Mouse (Mus musculus): ENCODE results near the gene Pcbd2. TPM values are rescaled to one million over a fixed set of nuclear protein-coding genes. Genes with fewer than 3 reads are reported as not detected.

Gene Pcbd2
- polyA plus RNA-seq, 1 experiment from 2014 or later = 18.4 TPM

GRCm38 (mm10) chr13:55714501-55715166, 12.5 kb upstream of the Pcbd2 start, which contains the start of gene Txndc15:
Gene Txndc15 (plus strand): TSS chr13:55714650.
- Histone ChIP-seq H3K4me1 (peaks cover 24% of the 10 kb centered on the region), H3K9ac (replicated peaks) (peak within 1 kb of the TSS; percentile 91), H3K4me3 (peak within 1 kb of the TSS; percentile 78), H3K27me3 (no peaks in the 10 kb centered on the region), H3K36me3 (peaks cover 19% of the 10 kb centered on the region), H3K4me2 (replicated peaks) (peak within 1 kb of the TSS; percentile 60), H3K9me3 (no peaks in the 10 kb centered on the region), H3K27ac (replicated peaks) (peak within 1 kb of the TSS; percentile 93)
- peak; percentile 91 for ATAC-seq (replicated peaks)
- WGBS = under 1% methylated on average over 63 of the region's 63 CpGs

- Histone ChIP-seq H3K9me3 (no peaks in the 10 kb centered on the region), H3K4me2 (replicated peaks) (peak overlapping the region; percentile 60), H3K4me3 (peak overlapping the region; percentile 78), H3K9ac (replicated peaks) (peak overlapping the region; percentile 91), H3K27me3 (no peaks in the 10 kb centered on the region), H3K36me3 (peaks cover 24% of the 10 kb centered on the region), H3K4me1 (peaks cover 24% of the 10 kb centered on the region), H3K27ac (replicated peaks) (peak overlapping the region; percentile 93)
- peak; percentile 11; the same call in 1 of the 2 replicates for ATAC-seq (replicated peaks)
- 5% methylated on average over 5 of the region's 5 CpGs for WGBS
Observed at GRCm38 (mm10) chr13:55715167-55715512, 12.0 kb upstream of the Pcbd2 start.

GRCm38 (mm10) chr13:55715908-55716510, 11.2 kb upstream of the Pcbd2 start:
- ATAC-seq (replicated peaks) = no peak
- Histone ChIP-seq H3K27ac (replicated peaks) (no peak overlapping the region), H3K9me3 (no peaks in the 10 kb centered on the region), H3K9ac (replicated peaks) (0 out of 2 replicates have a peak overlapping the region, but pooled peaks have one; percentile 30), H3K4me3 (peak overlapping the region; percentile 78), H3K27me3 (no peaks in the 10 kb centered on the region), H3K36me3 (peaks cover 27% of the 10 kb centered on the region), H3K4me2 (replicated peaks) (peak overlapping the region; percentile 60), H3K4me1 (peaks cover 24% of the 10 kb centered on the region)
- WGBS = 84% methylated on average over 7 of the region's 7 CpGs

DNA sequence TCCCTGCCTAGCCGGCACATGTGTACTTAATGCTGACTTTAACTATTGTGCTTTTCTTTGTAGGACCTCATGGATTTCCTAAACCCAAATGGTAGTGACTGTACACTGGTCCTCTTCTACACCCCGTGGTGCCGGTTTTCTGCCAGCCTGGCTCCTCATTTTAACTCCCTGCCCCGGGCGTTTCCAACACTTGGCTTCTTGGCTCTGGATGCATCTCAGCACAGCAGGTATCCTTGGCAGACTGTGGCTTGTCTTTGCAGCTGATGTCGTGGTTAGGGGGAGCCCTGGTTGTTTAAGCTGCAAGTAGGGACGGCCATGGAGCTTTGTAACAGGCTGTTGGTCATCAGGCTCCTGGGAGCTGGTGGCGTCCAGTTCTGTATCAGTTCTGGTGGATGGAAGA, 5.7 kb upstream of the Pcbd2 start:
- ATAC-seq (replicated peaks) = no peak
- H3K27me3 ChIP-seq = no peaks in the 10 kb centered on the region
- H3K27ac ChIP-seq (replicated peaks) = no peak overlapping the region
- H3K4me2 ChIP-seq (replicated peaks) = no peak overlapping the region
- H3K9ac ChIP-seq (replicated peaks) = no peak overlapping the region
- no peak overlapping the region for H3K4me3 ChIP-seq
- WGBS = 69% methylated on average over 8 of the region's 8 CpGs
- peaks cover 44% of the 10 kb centered on the region for H3K36me3 ChIP-seq
- no peaks in the 10 kb centered on the region for H3K9me3 ChIP-seq
- peaks cover 7% of the 10 kb centered on the region; the same call in 1 of the 2 replicates for H3K4me1 ChIP-seq

DNA sequence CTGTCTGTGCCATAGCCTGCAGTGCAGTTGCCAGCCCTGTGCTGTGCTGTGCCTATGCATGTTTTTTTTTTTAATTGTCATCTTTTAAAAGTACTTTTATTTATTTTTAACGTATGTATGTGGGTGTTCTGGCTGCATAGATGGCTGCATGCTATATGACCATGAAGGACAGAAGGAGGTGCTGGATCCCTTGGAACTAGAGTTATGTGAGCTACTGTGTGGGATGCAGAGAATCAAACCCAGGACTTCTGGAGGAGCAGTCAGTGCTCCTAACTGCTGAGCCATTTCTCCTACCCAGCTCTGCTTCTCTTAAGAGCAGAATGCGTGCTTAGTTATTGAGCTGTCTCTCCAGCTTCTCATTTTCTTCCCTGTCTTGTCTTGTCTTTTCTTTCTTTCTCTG, 5.2 kb upstream of the Pcbd2 start:
- no peak overlapping the region for H3K4me2 ChIP-seq (replicated peaks)
- no peaks in the 10 kb centered on the region for H3K27me3 ChIP-seq
- no peak overlapping the region for H3K27ac ChIP-seq (replicated peaks)
- peaks cover 4% of the 10 kb centered on the region; the same call in 1 of the 2 replicates for H3K4me1 ChIP-seq
- peaks cover 44% of the 10 kb centered on the region for H3K36me3 ChIP-seq
- H3K4me3 ChIP-seq = no peak overlapping the region
- H3K9me3 ChIP-seq = no peaks in the 10 kb centered on the region
- ATAC-seq (replicated peaks) = no peak
- 96% methylated on average over 2 of the region's 2 CpGs for WGBS
- H3K9ac ChIP-seq (replicated peaks) = no peak overlapping the region

GRCm38 (mm10) chr13:55726598-55727119, 509 bp upstream of the Pcbd2 start:
- Histone ChIP-seq H3K4me3 (peak overlapping the region; percentile 50), H3K9ac (replicated peaks) (peak overlapping the region; percentile 68), H3K36me3 (peaks cover 16% of the 10 kb centered on the region), H3K27me3 (no peaks in the 10 kb centered on the region), H3K27ac (replicated peaks) (peak overlapping the region; percentile 93), H3K4me2 (replicated peaks) (peak overlapping the region; percentile 64), H3K4me1 (peaks cover 3% of the 10 kb centered on the region; the same call in 1 of the 2 replicates), H3K9me3 (no peaks in the 10 kb centered on the region)
- no peak for ATAC-seq (replicated peaks)
- 5% methylated on average over 4 of the region's 4 CpGs for WGBS

DNA sequence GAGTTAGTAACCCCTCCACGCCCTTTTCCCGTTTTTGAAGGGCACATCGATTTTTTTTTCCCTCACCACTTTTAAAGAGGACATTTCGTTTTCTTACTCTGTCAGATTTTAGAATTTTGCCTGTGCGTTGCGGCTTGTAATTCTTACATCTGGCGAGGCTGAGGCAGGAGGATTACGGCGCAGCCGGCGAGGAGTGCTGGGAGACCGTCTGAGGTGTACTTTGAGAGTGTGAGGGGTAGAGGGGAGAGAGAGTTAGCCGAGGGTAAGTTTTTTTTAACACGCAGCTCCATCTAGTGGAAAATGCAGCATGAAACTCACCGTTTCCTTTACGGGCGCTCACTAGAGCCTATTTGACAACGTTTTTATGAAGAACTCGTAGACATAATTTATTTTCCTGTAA, 671 bp downstream of the Pcbd2 start:
- Histone ChIP-seq H3K27me3 (no peaks in the 10 kb centered on the region), H3K36me3 (peaks cover 13% of the 10 kb centered on the region), H3K9ac (replicated peaks) (peak overlapping the region; percentile 68), H3K9me3 (no peaks in the 10 kb centered on the region), H3K27ac (replicated peaks) (peak overlapping the region; percentile 93), H3K4me3 (peak overlapping the region; percentile 50), H3K4me1 (peaks cover 3% of the 10 kb centered on the region; the same call in 1 of the 2 replicates), H3K4me2 (replicated peaks) (peak overlapping the region; percentile 64)
- WGBS = 3% methylated on average over 19 of the region's 19 CpGs
- peak; percentile 74 for ATAC-seq (replicated peaks)

GRCm38 (mm10) chr13:55730716-55731115, 3.5 kb downstream of the Pcbd2 start:
- WGBS = 86% methylated on average over 7 of the region's 7 CpGs
- H3K27ac ChIP-seq (replicated peaks) = no peak overlapping the region
- ATAC-seq (replicated peaks) = no peak
- H3K36me3 ChIP-seq = peaks cover 1% of the 10 kb centered on the region; the same call in 1 of the 2 replicates
- H3K27me3 ChIP-seq = no peaks in the 10 kb centered on the region
- H3K4me2 ChIP-seq (replicated peaks) = no peak overlapping the region
- H3K9ac ChIP-seq (replicated peaks) = no peak overlapping the region
- no peaks in the 10 kb centered on the region for H3K9me3 ChIP-seq
- H3K4me3 ChIP-seq = no peak overlapping the region
- H3K4me1 ChIP-seq = peaks cover 3% of the 10 kb centered on the region; the same call in 1 of the 2 replicates

DNA sequence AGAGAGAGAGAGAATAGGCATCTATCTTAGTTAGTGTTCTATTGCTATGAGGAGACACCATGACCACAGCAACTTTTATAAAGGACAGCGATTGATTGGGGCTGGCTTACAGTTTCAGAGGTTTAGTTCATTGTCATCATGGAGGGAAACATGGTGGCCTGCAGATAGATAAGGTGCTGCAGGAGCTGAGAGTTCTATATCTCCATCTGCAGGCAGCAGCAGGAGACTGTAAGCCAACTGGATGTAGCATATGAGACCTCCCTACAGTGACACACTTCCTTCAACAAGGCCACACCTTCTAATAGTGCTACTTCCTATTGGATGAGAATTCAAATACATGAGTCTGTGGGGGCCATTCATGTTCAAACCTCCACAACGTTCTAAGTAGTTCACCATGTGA, 5.0 kb downstream of the Pcbd2 start:
- no peak for ATAC-seq (replicated peaks)
- H3K4me1 ChIP-seq = peaks cover 3% of the 10 kb centered on the region; the same call in 1 of the 2 replicates
- no peak overlapping the region for H3K27ac ChIP-seq (replicated peaks)
- no peak overlapping the region for H3K9ac ChIP-seq (replicated peaks)
- no peak overlapping the region for H3K4me2 ChIP-seq (replicated peaks)
- H3K27me3 ChIP-seq = no peaks in the 10 kb centered on the region
- WGBS = 86% methylated on average over 2 of the region's 2 CpGs
- H3K4me3 ChIP-seq = no peak overlapping the region
- no peaks in the 10 kb centered on the region for H3K9me3 ChIP-seq
- H3K36me3 ChIP-seq = no peaks in the 10 kb centered on the region

GRCm38 (mm10) chr13:55733628-55734502, 6.7 kb downstream of the Pcbd2 start:
- no peaks in the 10 kb centered on the region for H3K9me3 ChIP-seq
- 86% methylated on average over 22 of the region's 22 CpGs for WGBS
- H3K4me2 ChIP-seq (replicated peaks) = no peak overlapping the region
- H3K4me1 ChIP-seq = no peaks in the 10 kb centered on the region
- no peak overlapping the region for H3K9ac ChIP-seq (replicated peaks)
- H3K27ac ChIP-seq (replicated peaks) = no peak overlapping the region
- no peak for ATAC-seq (replicated peaks)
- H3K36me3 ChIP-seq = no peaks in the 10 kb centered on the region
- H3K4me3 ChIP-seq = no peak overlapping the region
- no peaks in the 10 kb centered on the region for H3K27me3 ChIP-seq

DNA sequence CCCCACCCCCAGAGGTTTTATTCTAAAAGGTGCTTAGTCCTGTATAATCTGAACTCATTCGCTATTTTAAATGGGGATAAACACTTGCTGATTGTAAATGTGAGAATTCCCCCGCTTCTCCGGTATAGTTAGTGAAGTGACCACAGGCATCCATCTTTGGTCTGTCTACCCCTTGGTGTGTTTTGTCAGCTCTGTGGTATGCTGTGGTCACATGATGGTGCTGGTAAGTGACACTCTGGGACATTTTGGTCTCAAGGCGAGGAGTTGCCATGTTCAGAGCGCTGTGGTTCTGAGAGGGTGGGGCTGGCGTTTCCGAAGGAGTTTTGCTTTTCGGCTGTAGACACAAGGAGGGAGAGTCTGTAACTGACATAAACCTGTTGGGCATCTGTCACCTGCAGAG, 10.7 kb downstream of the Pcbd2 start:
- no peak for ATAC-seq (replicated peaks)

DNA sequence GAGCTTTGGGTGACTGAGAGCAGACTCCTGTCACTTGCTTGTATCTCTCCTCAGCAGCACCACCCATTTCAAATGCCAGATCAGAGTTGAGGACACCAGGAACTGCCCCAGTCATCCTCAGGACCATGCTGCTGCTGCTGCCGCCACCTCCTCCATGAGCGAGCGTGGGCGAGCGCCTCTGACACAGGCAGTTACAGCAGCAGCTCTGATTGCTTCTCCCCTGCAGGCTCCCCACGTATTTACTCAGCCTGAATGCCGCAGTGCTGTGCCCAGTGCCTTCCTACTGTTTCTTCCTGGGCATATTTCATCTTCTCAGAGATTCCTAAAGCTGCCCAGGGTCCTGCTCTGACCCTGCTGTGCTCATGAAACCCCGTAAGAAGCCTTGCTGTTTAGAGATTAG, 15.1 kb downstream of the Pcbd2 start:
- ATAC-seq (replicated peaks) = no peak
- Histone ChIP-seq H3K36me3 (no peaks in the 10 kb centered on the region), H3K27ac (replicated peaks) (no peak overlapping the region), H3K4me1 (no peaks in the 10 kb centered on the region), H3K4me2 (replicated peaks) (no peak overlapping the region), H3K9me3 (no peaks in the 10 kb centered on the region), H3K9ac (replicated peaks) (no peak overlapping the region), H3K27me3 (no peaks in the 10 kb centered on the region), H3K4me3 (no peak overlapping the region)
- WGBS = 64% methylated on average over 8 of the region's 8 CpGs

More for the DNA sequence above, 10.7 kb downstream of the Pcbd2 start:
- Histone ChIP-seq H3K9ac (replicated peaks) (no peak overlapping the region), H3K36me3 (no peaks in the 10 kb centered on the region), H3K4me3 (no peak overlapping the region), H3K9me3 (no peaks in the 10 kb centered on the region), H3K4me1 (no peaks in the 10 kb centered on the region), H3K4me2 (replicated peaks) (no peak overlapping the region), H3K27me3 (no peaks in the 10 kb centered on the region), H3K27ac (replicated peaks) (no peak overlapping the region)
- WGBS = 90% methylated on average over 8 of the region's 8 CpGs

Data from forebrain, embryonic 15.5 days (tissue).